Mouse (Mus musculus) cerebellum, postnatal 4 days (tissue): ENCODE data around the gene Mbnl2.
"Not testable (repeated sequence)": the region's sequence is repeated elsewhere in the genome, so short reads cannot be mapped to it uniquely, and the experiment has no call there.

Experiments
- DNase-seq, 2 experiments: peaks; one replicate each; pipeline ENCODE4 v3.0.0; 2022; ENCODE audit warnings: low spot score in 2 of 2, mixed read lengths in 1 of 2

Gene Mbnl2

GRCm38 (mm10) chr14:120357321-120358070 is 82.0 kb downstream of the Mbnl2 start:
- no peak for DNase-seq

GRCm38 (mm10) chr14:120359608-120360007 is 84.1 kb downstream of the Mbnl2 start:
- DNase-seq: not testable (repeated sequence)

GRCm38 (mm10) chr14:120361121-120361520 is 85.7 kb downstream of the Mbnl2 start:
- DNase-seq: no peak

- no peak for DNase-seq
Measured at GRCm38 (mm10) chr14:120362409-120362992, 87.0 kb downstream of the Mbnl2 start.

GRCm38 (mm10) chr14:120363090-120363818 is 87.8 kb downstream of the Mbnl2 start:
- no peak for DNase-seq

- DNase-seq: no peak
Measured at GRCm38 (mm10) chr14:120365088-120365487, 89.6 kb downstream of the Mbnl2 start.

GRCm38 (mm10) chr14:120366962-120367361 is 91.5 kb downstream of the Mbnl2 start:
- no peak for DNase-seq

GRCm38 (mm10) chr14:120367589-120367988 is 92.1 kb downstream of the Mbnl2 start:
- no peak for DNase-seq

GRCm38 (mm10) chr14:120368456-120368855 is 93.0 kb downstream of the Mbnl2 start:
- DNase-seq: no peak

GRCm38 (mm10) chr14:120368914-120369391 is 93.5 kb downstream of the Mbnl2 start:
- no peak for DNase-seq

- DNase-seq: no peak
Measured at GRCm38 (mm10) chr14:120370044-120370443, 94.6 kb downstream of the Mbnl2 start.

- no peak for DNase-seq
Measured at GRCm38 (mm10) chr14:120370631-120371030, 95.2 kb downstream of the Mbnl2 start.

- DNase-seq: no peak
Measured at GRCm38 (mm10) chr14:120371174-120371573, 95.7 kb downstream of the Mbnl2 start.

GRCm38 (mm10) chr14:120373026-120374024 is 97.9 kb downstream of the Mbnl2 start:
- DNase-seq: no peak

- no peak for DNase-seq
Measured at GRCm38 (mm10) chr14:120374786-120375185, 99.3 kb downstream of the Mbnl2 start.

- DNase-seq: no peak
Measured at GRCm38 (mm10) chr14:120377192-120377591, 101.7 kb downstream of the Mbnl2 start.

GRCm38 (mm10) chr14:120378002-120378401 is 102.5 kb downstream of the Mbnl2 start:
- no peak for DNase-seq

GRCm38 (mm10) chr14:120379716-120380115 is 104.2 kb downstream of the Mbnl2 start:
- DNase-seq: no peak

- DNase-seq: no peak
Measured at GRCm38 (mm10) chr14:120381378-120382134, 106.1 kb downstream of the Mbnl2 start.

GRCm38 (mm10) chr14:120382179-120382578 is 106.7 kb downstream of the Mbnl2 start:
- DNase-seq: no peak
